ENCODE assay signal across 13 mouse cellular contexts in the genomic region with DNA sequence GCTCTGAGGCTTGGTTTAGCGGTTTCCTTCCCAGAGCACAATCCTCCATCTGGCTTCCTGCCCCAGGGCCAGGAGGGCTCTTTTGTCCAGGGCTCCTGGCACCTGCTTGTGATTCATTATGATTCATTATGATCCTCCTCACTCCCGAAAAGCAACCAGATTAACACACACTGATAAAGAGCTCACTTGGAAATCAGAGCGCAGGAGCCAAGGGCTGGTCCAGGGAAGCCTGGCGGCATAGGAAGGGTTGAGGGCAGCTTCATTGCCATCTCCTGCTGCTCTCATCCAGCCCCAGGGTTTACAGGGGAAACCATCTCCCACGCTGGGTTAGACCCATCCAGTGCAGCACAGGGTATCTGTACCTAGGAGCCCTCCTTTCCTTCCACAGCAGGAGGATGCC.
A peak's percentile ranks its signal among the peaks of the same experiment; 100 is the strongest.
DNase-seq lines count a peak whose midpoint lies in the region; ATAC-seq and TF ChIP-seq lines count a peak whose summit lies in the region.
"Had no signal": no experiment of that assay in that cellular context is flagged by ENCODE, and none has a peak within 500 bp of the region (broad histone marks: within the 10 kb centered on the region; RNA-seq: fewer than 3 reads in every experiment).

No protein-coding gene starts in this region.

- no peak overlapping the region for H3K9ac ChIP-seq in forebrain, embryonic 14.5 days (ENCODE audit: low read length)
- no peak overlapping the region for H3K9ac ChIP-seq in midbrain, embryonic 13.5 days (replicated peaks)
- H3K9ac ChIP-seq: embryonic facial prominence, embryonic 15.5 days; liver, embryonic 15.5 days had no signal

- H3K27me3 ChIP-seq in cerebellum, adult 2 months (ENCODE audit: control insufficient read depth, insufficient read depth, low read length), result no peaks in the 10 kb centered on the region
- H3K27me3 ChIP-seq in forebrain, embryonic 14.5 days (replicated peaks; ENCODE audit: control insufficient read depth, insufficient read depth, low read length), result no peaks in the 10 kb centered on the region
- no peaks in the 10 kb centered on the region for H3K27me3 ChIP-seq in midbrain, embryonic 13.5 days
- H3K27me3 ChIP-seq: embryonic facial prominence, embryonic 15.5 days; liver, embryonic 15.5 days had no signal

- peak; percentile 54 for ATAC-seq in forebrain, embryonic 14.5 days
- peak; percentile 71 for ATAC-seq in midbrain, embryonic 13.5 days
- no peak for ATAC-seq in frontal cortex, adult (ENCODE audit: low TSS enrichment)

- no peak overlapping the region for H3K27ac ChIP-seq in cerebellum, adult 2 months (ENCODE audit: insufficient read depth, low read length)
- no peak overlapping the region for H3K27ac ChIP-seq in forebrain, embryonic 14.5 days (ENCODE audit: low read depth, low read length)
- H3K27ac ChIP-seq in midbrain, embryonic 13.5 days, result peak overlapping the region; percentile 64
- H3K27ac ChIP-seq: embryonic facial prominence, embryonic 15.5 days; kidney, postnatal 0 days; liver, embryonic 15.5 days had no signal

- no peak overlapping the region for H3K4me2 ChIP-seq in forebrain, embryonic 14.5 days (ENCODE audit: low read length)
- no peak overlapping the region for H3K4me2 ChIP-seq in midbrain, embryonic 13.5 days (replicated peaks)
- H3K4me2 ChIP-seq: embryonic facial prominence, embryonic 15.5 days; liver, embryonic 15.5 days had no signal

- peak; percentile 21 for DNase-seq in embryo, embryonic 10 days (ENCODE audit: low spot score)
- no peak for DNase-seq in embryo, embryonic 10.5 days (ENCODE audit: low spot score)
- DNase-seq in cerebellum, adult 2 months, result peak; percentile 44 to 72
- peak; percentile 83 for DNase-seq in forebrain, embryonic 14.5 days (ENCODE audit: low spot score)
- DNase-seq in frontal cortex, postnatal 25 days (ENCODE audit: low spot score in 2 of 2), result no peak
- DNase-seq in gastrocnemius, postnatal 4 days (ENCODE audit: low spot score in 2 of 2), result no peak
- DNase-seq: gastrocnemius, postnatal 25 days; thymus, postnatal 36 days had no signal

- no peaks in the 10 kb centered on the region for H3K9me3 ChIP-seq in forebrain, embryonic 14.5 days (replicated peaks; ENCODE audit: control insufficient read depth, low read length)
- H3K9me3 ChIP-seq in midbrain, embryonic 13.5 days, result no peaks in the 10 kb centered on the region
- H3K9me3 ChIP-seq: embryonic facial prominence, embryonic 15.5 days; liver, embryonic 15.5 days had no signal

- H3K4me3 ChIP-seq in cerebellum, adult 2 months (replicated peaks; ENCODE audit: insufficient read depth, low read depth, low read length), result no peak overlapping the region
- no peak overlapping the region for H3K4me3 ChIP-seq in forebrain, embryonic 14.5 days (ENCODE audit: low read depth, low read length)
- no peak overlapping the region for H3K4me3 ChIP-seq in midbrain, embryonic 13.5 days (replicated peaks)
- H3K4me3 ChIP-seq: embryonic facial prominence, embryonic 15.5 days; liver, embryonic 15.5 days had no signal

- no peaks in the 10 kb centered on the region for H3K36me3 ChIP-seq in forebrain, embryonic 14.5 days (ENCODE audit: control insufficient read depth, insufficient read depth, low read length)
- H3K36me3 ChIP-seq in midbrain, embryonic 13.5 days, result no peaks in the 10 kb centered on the region
- H3K36me3 ChIP-seq: liver, embryonic 15.5 days had no signal

- H3K4me1 ChIP-seq in cerebellum, adult 2 months (ENCODE audit: control insufficient read depth, insufficient read depth, low read length), result peaks cover 4% of the 10 kb centered on the region
- H3K4me1 ChIP-seq in forebrain, embryonic 14.5 days (ENCODE audit: control insufficient read depth, insufficient read depth, low read length), result peaks cover 16% of the 10 kb centered on the region
- H3K4me1 ChIP-seq in midbrain, embryonic 13.5 days (replicated peaks), result peaks cover 37% of the 10 kb centered on the region
- H3K4me1 ChIP-seq: liver, embryonic 15.5 days had no signal

- TF ChIP-seq POLR2A in cerebellum, adult 2 months (IDR thresholded peaks at IDR 0.05; ENCODE audit: borderline replicate concordance, insufficient read depth, low read length), result no peak

- no peak for TF ChIP-seq CTCF in cerebellum, adult 2 months (IDR thresholded peaks at IDR 0.05; ENCODE audit: borderline replicate concordance, insufficient read depth, low read depth, low read length)

- WGBS in cerebellum, adult 2 months, result 13% methylated on average over 5 of the region's 5 CpGs
- WGBS in forebrain, embryonic 14.5 days, result 10% methylated on average over 5 of the region's 5 CpGs
- WGBS in midbrain, embryonic 13.5 days, result 12% methylated on average over 5 of the region's 5 CpGs

Comparison
In these comparisons a context has a peak if more than half of its experiments do, and no peak if none do; other contexts are left out.
1. DNase-seq: peak in embryo, embryonic 10 days (single experiment), cerebellum, adult 2 months (2 of 2) and forebrain, embryonic 14.5 days (single experiment); none in embryo, embryonic 10.5 days (single experiment), frontal cortex, postnatal 25 days (0 of 2) and gastrocnemius, postnatal 4 days (0 of 2).